Mouse (Mus musculus) cerebellum, postnatal 4 days (tissue): Measurements from ENCODE around the gene Btbd35f27.
"Not testable (repeated sequence)": the region's sequence is repeated elsewhere in the genome, so short reads cannot be mapped to it uniquely, and the experiment has no call there.

ENCODE experiments used
- DNase-seq, 2 experiments: peaks; one replicate each; pipeline ENCODE4 v3.0.0; 2022; ENCODE audit warnings: low spot score in 2 of 2, mixed read lengths in 1 of 2

Btbd35f27 gene

DNA sequence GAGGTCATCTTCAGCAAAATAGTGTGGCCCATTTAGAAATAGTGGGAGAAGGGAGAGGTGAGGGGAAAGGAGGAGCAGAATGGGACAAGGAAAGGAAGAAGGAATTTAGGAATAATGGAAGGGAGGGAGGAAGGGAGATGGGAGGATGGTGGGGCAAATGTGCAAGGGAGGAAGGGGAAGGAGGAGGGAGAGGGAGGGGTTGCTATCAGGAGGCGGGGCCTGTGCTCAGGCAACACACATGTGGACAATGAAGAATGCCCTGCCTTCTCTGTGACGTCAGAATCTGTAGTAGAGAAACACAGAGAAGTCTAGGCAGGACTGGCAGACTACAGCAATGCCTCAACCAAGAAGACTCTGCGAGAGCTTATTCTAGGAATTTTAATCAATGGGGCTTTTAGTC is at the start of gene Btbd35f27:
Gene Btbd35f27, plus strand, starts transcription at position 301 of the 400 bp plus-strand sequence.
- not testable (repeated sequence) for DNase-seq
